Mouse (Mus musculus): ENCODE measurements around the gene Rai1.

DNA sequence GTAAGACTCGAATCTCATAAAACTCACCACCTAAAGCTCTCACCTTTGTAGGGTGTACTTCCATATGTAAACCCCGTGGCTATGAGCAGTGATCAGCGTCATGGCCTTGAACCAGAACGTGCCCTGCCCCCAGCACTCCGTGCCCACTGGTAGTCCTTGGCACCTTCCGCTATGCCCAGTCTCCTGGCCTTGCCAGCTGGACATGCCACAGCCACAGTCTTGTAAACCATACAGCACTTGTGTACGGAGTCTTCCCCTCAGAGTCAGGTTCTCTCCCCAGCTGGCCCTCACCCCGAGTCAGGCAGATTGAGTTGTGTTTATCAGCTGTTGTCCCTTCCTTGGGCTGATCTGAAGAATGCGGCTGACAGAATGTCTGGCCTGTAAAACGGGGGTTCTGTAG lies 46.4 kb upstream of the Rai1 start:
- no peak for TF ChIP-seq CTCF (IDR thresholded peaks at IDR 0.05; ENCODE audit: borderline replicate concordance, insufficient read depth, low read length)
- no peak for TF ChIP-seq POLR2A (IDR thresholded peaks at IDR 0.05; ENCODE audit: low read depth, low read length)

Measured in embryonic fibroblast, embryonic 13.5 days (primary cell).